Mouse (Mus musculus) forebrain, postnatal 0 days (tissue): ENCODE data around the gene Dclk1. TPM values are rescaled to one million over a fixed set of nuclear protein-coding genes. Genes with fewer than 3 reads are reported as not detected.

Source experiments
- ATAC-seq: fragments of 200-750 bp; cut with Nextera tagmentation; 2 replicates; pipeline ENCODE4 v1.8.0; 2017; ENCODE audit warnings: mild to moderate bottlenecking, moderate library complexity
- DNase-seq: peaks from one replicate; pipeline ENCODE4 v3.0.0-alpha.2; 2015
- H3K27ac ChIP-seq: fragments of 300-500 bp; sonication (generic); 2 replicates; pipeline ENCODE4 v1.5.1; 2014; ENCODE audit warnings: low read depth, mild to moderate bottlenecking, antibody characterized with exemption, low read length, moderate library complexity, mixed read lengths
- H3K27me3 ChIP-seq: fragments of 300-500 bp; sonication (generic); 2 replicates; pipeline ENCODE4 v1.6.1; 2014; ENCODE audit warnings: mild to moderate bottlenecking, low read length, mixed read lengths; ENCODE audit not compliant: insufficient read depth
- H3K36me3 ChIP-seq: fragments of 300-500 bp; sonication (generic); 2 replicates; pipeline ENCODE4 v1.6.1; 2014; ENCODE audit warnings: mild to moderate bottlenecking, moderate library complexity; ENCODE audit not compliant: insufficient read depth
- H3K4me1 ChIP-seq: fragments of 300-500 bp; sonication (generic); 2 replicates; pipeline ENCODE4 v1.6.1; 2014; ENCODE audit warnings: antibody characterized with exemption; ENCODE audit not compliant: insufficient read depth
- H3K4me2 ChIP-seq: fragments of 300-500 bp; sonication (generic); 2 replicates; pipeline ENCODE4 v1.6.1; 2014; ENCODE audit warnings: low read depth, mild to moderate bottlenecking, moderate library complexity
- H3K4me3 ChIP-seq: fragments of 300-500 bp; sonication (generic); 2 replicates; pipeline ENCODE4 v1.5.1; 2014; ENCODE audit warnings: low read depth, low read length, mixed read lengths
- H3K9ac ChIP-seq: fragments of 300-500 bp; sonication (generic); 2 replicates; pipeline ENCODE4 v1.6.1; 2014; ENCODE audit warnings: mild to moderate bottlenecking
- H3K9me3 ChIP-seq: fragments of 300-500 bp; sonication (generic); 2 replicates; pipeline ENCODE4 v1.6.1; 2016; ENCODE audit warnings: low read length
- CTCF ChIP-seq: sonication (generic); IDR thresholded peaks from 2 replicates; pipeline ENCODE4 v1.5.1; 2016; ENCODE audit warnings: antibody characterized with exemption, control low read depth, low read depth
- WGBS: fragments of 180-500 bp; shearing (Covaris S2); extraction: QIAGEN DNeasy Blood & Tissue Kit; methylation state at CpG from one replicate; pipeline ENCODE4 v1.1.7; 2014; 5-methylcytosine and 5-hydroxymethylcytosine counted together
- polyA plus RNA-seq: library from polyadenylated mRNA; unstranded; fragments of >200 nt; fragmentation: Nextera tagmentation; extraction: Ambion mirVana; gene quantifications from 2 replicates; pipeline ENCODE4 v1.2.1, GENCODE M21; 2015
- total RNA-seq: library from RNA; depleted of rRNA; stranded (reverse); fragments of >200 nt; gene quantifications from 2 replicates; pipeline ENCODE4 v1.2.3, GENCODE M21; 2014

Gene Dclk1
- total and polyA plus RNA-seq, 2 experiments from 2014 or later: 219 to 347 TPM

- WGBS: 89% methylated on average over 1 of the region's 1 CpGs
- no peak overlapping the region for H3K4me2 ChIP-seq
- ATAC-seq: no peak
- H3K9ac ChIP-seq: no peak overlapping the region
- H3K4me1 ChIP-seq: no peaks in the 10 kb centered on the region
- H3K4me3 ChIP-seq: no peak overlapping the region
- H3K9me3 ChIP-seq: no peaks in the 10 kb centered on the region
- TF ChIP-seq CTCF: no peak
- DNase-seq: no peak
- H3K27ac ChIP-seq: no peak overlapping the region
- H3K27me3 ChIP-seq: no peaks in the 10 kb centered on the region
- H3K36me3 ChIP-seq: no peaks in the 10 kb centered on the region
These were observed 316.4 kb downstream of the Dclk1 start for GRCm38 (mm10) chr3:55558570-55558969.

DNA sequence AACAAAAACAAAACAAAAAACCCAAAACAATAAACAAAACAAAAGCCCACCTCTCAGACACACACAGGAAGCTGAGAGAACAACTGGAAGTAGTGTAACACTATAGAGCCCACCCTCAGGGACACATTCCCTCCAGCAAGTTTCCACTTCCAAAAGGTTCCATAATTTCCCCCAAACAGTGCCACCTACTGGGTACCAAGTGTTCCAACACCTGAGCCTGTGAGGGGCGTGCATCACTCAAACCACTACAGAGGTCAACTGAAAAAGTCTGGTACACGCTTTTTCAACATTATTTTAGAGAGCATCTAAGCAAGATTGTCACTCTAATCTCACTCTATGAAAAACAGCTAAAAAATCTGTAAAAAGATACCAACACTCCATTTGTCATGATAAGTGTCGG, 325.3 kb downstream of the Dclk1 start:
- H3K36me3 ChIP-seq: no peaks in the 10 kb centered on the region
- TF ChIP-seq CTCF: no peak
- peaks cover 8% of the 10 kb centered on the region for H3K4me1 ChIP-seq
- H3K4me2 ChIP-seq: no peak overlapping the region
- no peak for ATAC-seq
- H3K9me3 ChIP-seq: no peaks in the 10 kb centered on the region
- no peak overlapping the region for H3K9ac ChIP-seq
- H3K4me3 ChIP-seq: no peak overlapping the region
- no peak overlapping the region for H3K27ac ChIP-seq
- no peak for DNase-seq
- WGBS: 97% methylated on average over 3 of the region's 3 CpGs
- H3K27me3 ChIP-seq: no peaks in the 10 kb centered on the region

DNA sequence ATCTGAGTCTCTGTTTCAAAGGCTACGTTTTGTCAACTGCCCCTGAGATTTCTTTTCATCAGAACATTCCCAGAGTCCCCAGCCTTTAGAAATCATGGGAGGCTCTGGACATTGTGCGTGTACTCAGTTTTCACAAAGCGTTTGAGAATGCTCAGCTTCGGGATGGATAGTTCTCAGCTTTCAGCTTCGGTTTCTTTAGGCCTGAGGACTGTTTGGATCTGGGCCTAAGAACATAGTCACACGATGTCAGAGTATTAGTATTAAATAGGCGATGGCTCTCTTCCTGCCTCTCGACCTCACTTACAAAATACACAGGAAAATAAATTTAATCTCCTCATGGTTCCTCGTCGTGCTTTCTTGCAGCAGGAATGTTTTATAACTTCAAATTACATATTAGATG, 327.4 kb downstream of the Dclk1 start:
- Histone ChIP-seq H3K36me3 (no peaks in the 10 kb centered on the region), H3K9ac (no peak overlapping the region), H3K4me1 (peaks cover 9% of the 10 kb centered on the region), H3K9me3 (no peaks in the 10 kb centered on the region), H3K27ac (no peak overlapping the region), H3K4me2 (no peak overlapping the region), H3K4me3 (no peak overlapping the region), H3K27me3 (no peaks in the 10 kb centered on the region)
- 38% methylated on average over 10 of the region's 10 CpGs for WGBS
- no peak for TF ChIP-seq CTCF
- no peak for DNase-seq
- ATAC-seq: no peak

DNA sequence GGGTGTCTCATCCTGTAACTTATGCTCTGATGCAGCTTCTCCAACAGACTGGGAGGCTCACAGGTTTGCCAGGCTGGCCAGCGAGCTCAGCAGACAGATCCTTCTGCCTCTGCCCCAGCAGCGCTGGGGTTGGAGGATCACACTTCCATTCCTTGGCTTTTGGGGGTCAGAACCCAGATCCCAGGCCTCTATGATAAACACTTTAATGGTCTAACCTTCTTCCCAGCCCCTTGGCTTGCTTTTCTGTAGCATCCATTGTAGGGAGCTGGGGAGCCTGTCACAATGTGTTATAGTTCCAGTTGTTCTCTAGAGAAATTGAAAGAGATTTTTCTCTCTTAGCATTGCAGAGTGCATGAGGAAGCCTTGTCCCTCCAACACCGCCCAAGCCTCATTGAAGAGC, 328.9 kb downstream of the Dclk1 start:
- ATAC-seq: no peak

GRCm38 (mm10) chr3:55571552-55572296, 329.6 kb downstream of the Dclk1 start:
- WGBS: 16% methylated on average over 11 of the region's 11 CpGs
- no peak overlapping the region for H3K9ac ChIP-seq
- ATAC-seq (peak; percentile 83), DNase-seq (peak; percentile 54)
- H3K27ac ChIP-seq: no peak overlapping the region
- H3K36me3 ChIP-seq: no peaks in the 10 kb centered on the region
- H3K4me3 ChIP-seq: no peak overlapping the region
- TF ChIP-seq CTCF: no peak
- no peaks in the 10 kb centered on the region for H3K27me3 ChIP-seq
- H3K4me2 ChIP-seq: peak overlapping the region; percentile 32
- H3K4me1 ChIP-seq: peaks cover 9% of the 10 kb centered on the region
- H3K9me3 ChIP-seq: no peaks in the 10 kb centered on the region

More for the DNA sequence above, 328.9 kb downstream of the Dclk1 start:
- no peak for TF ChIP-seq CTCF
- no peak for DNase-seq
- Histone ChIP-seq H3K4me1 (peaks cover 9% of the 10 kb centered on the region), H3K4me2 (no peak overlapping the region), H3K27ac (no peak overlapping the region), H3K27me3 (no peaks in the 10 kb centered on the region), H3K9ac (no peak overlapping the region), H3K9me3 (no peaks in the 10 kb centered on the region), H3K4me3 (no peak overlapping the region), H3K36me3 (no peaks in the 10 kb centered on the region)
- WGBS: 87% methylated on average over 3 of the region's 3 CpGs

DNA sequence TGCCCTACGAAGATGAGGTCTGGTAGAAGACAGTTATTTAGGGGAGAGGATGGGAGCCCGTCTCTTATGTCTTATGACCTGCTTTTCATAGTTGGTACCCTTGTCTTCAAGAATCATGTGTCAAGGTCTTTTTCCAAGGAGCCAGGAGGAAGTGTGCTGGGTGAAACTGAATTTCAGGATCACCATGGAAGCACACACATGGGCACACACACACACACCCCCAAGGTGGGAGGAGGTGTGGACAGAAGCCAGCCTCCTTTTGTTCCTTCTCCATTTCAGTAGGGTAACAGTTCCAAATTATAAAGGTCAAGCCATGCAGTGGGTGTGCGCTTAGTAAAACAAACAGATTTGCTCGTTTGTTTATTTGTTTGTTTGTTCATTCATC, 330.1 kb downstream of the Dclk1 start:
- Histone ChIP-seq H3K27ac (no peak overlapping the region), H3K36me3 (no peaks in the 10 kb centered on the region), H3K4me2 (peak overlapping the region; percentile 32), H3K9ac (no peak overlapping the region), H3K9me3 (no peaks in the 10 kb centered on the region), H3K4me3 (no peak overlapping the region), H3K27me3 (no peaks in the 10 kb centered on the region), H3K4me1 (peaks cover 9% of the 10 kb centered on the region)
- WGBS: 54% methylated on average over 4 of the region's 4 CpGs
- no peak for TF ChIP-seq CTCF
- no peak for DNase-seq
- peak; percentile 62 for ATAC-seq

GRCm38 (mm10) chr3:55574003-55574402, 331.8 kb downstream of the Dclk1 start:
- no peaks in the 10 kb centered on the region for H3K36me3 ChIP-seq
- no peaks in the 10 kb centered on the region for H3K9me3 ChIP-seq
- TF ChIP-seq CTCF: peak; percentile 29; the same call in 1 of the 2 replicates
- no peak overlapping the region for H3K9ac ChIP-seq
- DNase-seq (peak; percentile 31), ATAC-seq (no peak)
- no peak overlapping the region for H3K27ac ChIP-seq
- no peaks in the 10 kb centered on the region for H3K27me3 ChIP-seq
- 54% methylated on average over 4 of the region's 4 CpGs for WGBS
- H3K4me2 ChIP-seq: no peak overlapping the region
- H3K4me1 ChIP-seq: peaks cover 9% of the 10 kb centered on the region
- H3K4me3 ChIP-seq: no peak overlapping the region
